Mouse (Mus musculus): ENCODE measurements around the gene Ccnb2.
A peak's percentile ranks its signal among the peaks of the same experiment; 100 is the strongest.

GRCm38 (mm10) chr9:70416412-70416811, 4.9 kb downstream of the Ccnb2 start:
- TF ChIP-seq CTCF (IDR thresholded peaks at IDR 0.05) = peak; percentile 63
- no peak for TF ChIP-seq POLR2A (IDR thresholded peaks at IDR 0.05; ENCODE audit: insufficient read depth, low read depth, low read length)

Data from heart, adult 2 months (tissue).